Mouse (Mus musculus): Measurements from ENCODE around the gene Masp2. TPM values are rescaled to one million over a fixed set of nuclear protein-coding genes. Genes with fewer than 3 reads are reported as not detected.

Gene Masp2
- total and polyA plus RNA-seq, 3 experiments = 0.11 to 0.85 (median 0.21) TPM

DNA sequence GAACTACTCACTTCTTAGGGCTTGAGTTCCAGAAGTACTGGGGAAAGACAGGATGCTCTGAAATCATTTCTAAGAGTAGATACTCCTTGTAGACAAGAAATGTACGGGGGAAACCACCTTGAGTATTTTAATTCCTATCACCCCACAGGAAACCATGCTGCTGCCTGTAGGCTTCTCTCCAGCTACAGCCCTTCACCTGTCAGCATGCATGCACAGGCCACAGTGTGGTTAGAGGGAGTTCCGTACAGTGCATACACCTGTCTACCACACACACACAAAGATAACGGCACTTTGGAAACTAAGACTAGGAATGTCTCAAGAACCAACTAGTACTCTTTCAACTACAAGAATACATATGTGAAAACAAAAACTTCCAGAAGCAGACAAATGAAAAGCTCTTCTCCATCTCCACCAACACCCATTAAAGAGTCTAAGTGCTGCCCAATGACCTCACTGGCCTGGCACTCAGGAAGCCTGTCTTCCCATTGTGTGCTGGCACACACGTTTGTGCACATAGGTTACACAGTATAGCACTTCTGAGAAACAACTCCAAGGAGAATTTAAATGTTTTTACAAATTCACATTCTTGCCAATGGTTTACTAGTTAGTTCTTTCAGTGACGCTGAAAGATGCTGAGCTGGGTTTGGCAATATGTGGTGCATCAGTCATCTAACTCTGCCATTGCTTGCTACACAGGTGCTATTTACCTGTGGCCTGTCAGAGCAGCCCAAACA, 8.4 kb downstream of the Masp2 start:
- Histone ChIP-seq H3K9me3 (replicated peaks; ENCODE audit: low read length) (no peaks in the 10 kb centered on the region), H3K27ac (ENCODE audit: insufficient read depth, low read depth) (no peak overlapping the region), H3K9ac (ENCODE audit: insufficient read depth, low read depth) (no peak overlapping the region), H3K4me1 (ENCODE audit: control insufficient read depth in 1 of 2, insufficient read depth in 2 of 2) (peaks cover 0 to 3% of the 10 kb centered on the region in 2 experiments; a peak in 1 of 4 replicates), H3K27me3 (replicated peaks) (no peaks in the 10 kb centered on the region), H3K79me2 (replicated peaks; ENCODE audit: control insufficient read depth, extremely low read depth, insufficient read depth, poor library complexity, severe bottlenecking) (no peaks in the 10 kb centered on the region), H3K36me3 (replicated peaks in 1 of 2; ENCODE audit: control insufficient read depth in 1 of 2, insufficient read depth in 1 of 2, low read length in 1 of 2) (peaks cover 26 to 58% of the 10 kb centered on the region in 2 experiments), H3K4me3 (replicated peaks in 1 of 3; ENCODE audit: low read depth in 2 of 3, low read length in 2 of 3, poor library complexity in 1 of 3) (no peak overlapping the region), H3K4me2 (ENCODE audit: insufficient read depth, low read depth, poor library complexity, severe bottlenecking) (no peak overlapping the region)
- no peak for DNase-seq (ENCODE audit: extremely low read depth)
- dilution Hi-C loops (cut with MboI; ENCODE audit: extremely low pct_ligation_motif_present, extremely low pct_unique_long_range_greater_than_20kb, low sequenced_read_pairs) = no loop called here
- TF ChIP-seq ZMIZ1 (IDR thresholded peaks at IDR 0.05; ENCODE audit: low read depth, low read length) (0 out of 2 replicates have a peak, but pooled peaks have one; percentile 8), NRF1 (IDR thresholded peaks at IDR 0.05; ENCODE audit: low read depth, low read length) (no peak), POLR2A (IDR thresholded peaks at IDR 0.05; ENCODE audit: low read depth, low read length) (peak; percentile 5; the same call in 1 of the 2 replicates), ZKSCAN1 (IDR thresholded peaks at IDR 0.05; ENCODE audit: borderline replicate concordance, low read depth, low read length) (no peak), GABPA (IDR thresholded peaks at IDR 0.05; ENCODE audit: insufficient replicate concordance, low read depth, low read length) (no peak), USF2 (conservative IDR thresholded peaks at IDR 0.05; ENCODE audit: low read depth, low read length) (no peak), CHD2 (IDR thresholded peaks at IDR 0.05; ENCODE audit: low read length) (0 out of 2 replicates have a peak, but pooled peaks have one; percentile 21), BHLHE40 (IDR thresholded peaks at IDR 0.05; ENCODE audit: low read depth, low read length) (no peak), ZC3H11A (IDR thresholded peaks at IDR 0.05; ENCODE audit: low read depth, low read length) (no peak), MYC (IDR thresholded peaks at IDR 0.05; ENCODE audit: low read depth, low read length) (no peak), MAZ (IDR thresholded peaks at IDR 0.05; ENCODE audit: low read depth, low read length) (no peak), ELF1 (IDR thresholded peaks at IDR 0.05; ENCODE audit: low read depth, low read length) (no peak), JUN (IDR thresholded peaks at IDR 0.05; ENCODE audit: insufficient read depth, low read depth, low read length) (no peak), UBTF (IDR thresholded peaks at IDR 0.05; ENCODE audit: low read depth, low read length) (no peak), POLR2AphosphoS2 (IDR thresholded peaks at IDR 0.05; ENCODE audit: low read depth, low read length) (peak; percentile 90; the same call in 1 of the 2 replicates), KAT2A (IDR thresholded peaks at IDR 0.05; ENCODE audit: insufficient replicate concordance, low read length) (no peak)
- in situ Hi-C loops (cut with MboI; ENCODE audit: low pct_ligation_motif_present, low pct_unique_long_range_greater_than_20kb, low sequenced_read_pairs) = loop anchor here (25.0 kb wide), 1 partner anchor 448 kb away; the partner anchor contains the start of genes Fbxo2, Fbxo44 and Fbxo6

DNA sequence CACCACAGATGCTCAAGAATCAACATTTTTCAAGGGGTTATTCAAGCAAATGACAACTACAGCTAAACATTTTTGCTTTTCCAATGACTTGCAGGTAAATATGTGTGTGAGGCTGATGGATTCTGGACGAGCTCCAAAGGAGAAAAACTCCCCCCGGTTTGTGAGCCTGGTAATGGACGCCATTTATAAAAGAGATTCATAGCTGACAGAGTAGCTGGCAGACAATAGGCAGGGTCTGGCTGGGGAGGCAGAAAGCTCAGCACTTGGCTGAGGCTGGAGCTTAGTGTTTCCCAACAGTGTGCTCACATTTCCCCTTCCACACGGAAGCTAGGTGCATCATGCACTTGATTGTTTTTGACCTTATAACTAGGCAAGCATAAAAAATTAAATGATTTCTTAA, 10.2 kb downstream of the Masp2 start:
- no peaks in the 10 kb centered on the region for H3K27me3 ChIP-seq (replicated peaks)
- no peak for TF ChIP-seq MAFK (IDR thresholded peaks at IDR 0.05; ENCODE audit: insufficient replicate concordance, low read length)
- no peak for TF ChIP-seq CTCF (conservative IDR thresholded peaks at IDR 0.05 in 1 of 2, IDR thresholded peaks at IDR 0.05 in 1 of 2; ENCODE audit: low read depth in 2 of 2, low read length in 2 of 2)
- TF ChIP-seq NELFE (IDR thresholded peaks at IDR 0.05; ENCODE audit: low read depth, low read length) = no peak
- TF ChIP-seq MAX (IDR thresholded peaks at IDR 0.05; ENCODE audit: low read length) = no peak
- no peak for TF ChIP-seq TCF12 (IDR thresholded peaks at IDR 0.05; ENCODE audit: low read depth, low read length)
- TF ChIP-seq JUND (conservative IDR thresholded peaks at IDR 0.05; ENCODE audit: low read depth, low read length) = no peak
- no peak for TF ChIP-seq MXI1 (IDR thresholded peaks at IDR 0.05; ENCODE audit: low read depth, low read length)
- TF ChIP-seq ZMIZ1 (IDR thresholded peaks at IDR 0.05; ENCODE audit: low read depth, low read length) = no peak
- no peak for TF ChIP-seq ZNF384 (IDR thresholded peaks at IDR 0.05; ENCODE audit: low read depth, low read length)
- TF ChIP-seq HCFC1 (IDR thresholded peaks at IDR 0.05; ENCODE audit: low read depth, low read length) = no peak
- TF ChIP-seq JUN (IDR thresholded peaks at IDR 0.05; ENCODE audit: insufficient read depth, low read depth, low read length) = no peak
- TF ChIP-seq SIN3A (IDR thresholded peaks at IDR 0.05; ENCODE audit: low read length) = no peak
- TF ChIP-seq NRF1 (IDR thresholded peaks at IDR 0.05; ENCODE audit: low read depth, low read length) = no peak
- no peak for TF ChIP-seq BHLHE40 (IDR thresholded peaks at IDR 0.05; ENCODE audit: low read depth, low read length)
- TF ChIP-seq POLR2A (IDR thresholded peaks at IDR 0.05; ENCODE audit: low read depth, low read length) = no peak
- no peak for TF ChIP-seq ELF1 (IDR thresholded peaks at IDR 0.05; ENCODE audit: low read depth, low read length)
- no peak for TF ChIP-seq EP300 (IDR thresholded peaks at IDR 0.05; ENCODE audit: low read length)
- no peak for TF ChIP-seq ETS1 (conservative IDR thresholded peaks at IDR 0.05; ENCODE audit: low read depth, low read length)
- TF ChIP-seq USF2 (conservative IDR thresholded peaks at IDR 0.05; ENCODE audit: low read depth, low read length) = no peak
- no peak for TF ChIP-seq MEF2A (IDR thresholded peaks at IDR 0.05; ENCODE audit: borderline replicate concordance, low read depth, low read length)
- H3K4me1 ChIP-seq (ENCODE audit: control insufficient read depth in 1 of 2, insufficient read depth in 2 of 2) = peaks cover 0 to 3% of the 10 kb centered on the region in 2 experiments; a peak in 1 of 4 replicates
- no peaks in the 10 kb centered on the region for H3K9me3 ChIP-seq (replicated peaks; ENCODE audit: low read length)
- H3K27ac ChIP-seq (ENCODE audit: insufficient read depth, low read depth) = no peak overlapping the region
- no peak overlapping the region for H3K9ac ChIP-seq (ENCODE audit: insufficient read depth, low read depth)
- peaks cover 40 to 63% of the 10 kb centered on the region in 2 experiments for H3K36me3 ChIP-seq (replicated peaks in 1 of 2; ENCODE audit: control insufficient read depth in 1 of 2, insufficient read depth in 1 of 2, low read length in 1 of 2)
- no peaks in the 10 kb centered on the region for H3K79me2 ChIP-seq (replicated peaks; ENCODE audit: control insufficient read depth, extremely low read depth, insufficient read depth, poor library complexity, severe bottlenecking)
- no peak overlapping the region for H3K4me3 ChIP-seq (replicated peaks in 1 of 3; ENCODE audit: low read depth in 2 of 3, low read length in 2 of 3, poor library complexity in 1 of 3)
- in situ Hi-C loops (cut with MboI; ENCODE audit: low pct_ligation_motif_present, low pct_unique_long_range_greater_than_20kb, low sequenced_read_pairs) = loop anchor here (25.0 kb wide), 1 partner anchor 450 kb away; the partner anchor contains the start of genes Fbxo2, Fbxo44 and Fbxo6
- DNase-seq (ENCODE audit: extremely low read depth) = no peak
- no peak overlapping the region for H3K4me2 ChIP-seq (ENCODE audit: insufficient read depth, low read depth, poor library complexity, severe bottlenecking)
- dilution Hi-C loops (cut with MboI; ENCODE audit: extremely low pct_ligation_motif_present, extremely low pct_unique_long_range_greater_than_20kb, low sequenced_read_pairs) = no loop called here
